Mouse (Mus musculus) megakaryocyte, embryonic 14.5 days (primary cell): Measurements from ENCODE around the gene Lbr.

ENCODE experiments used
- FLI1 ChIP-seq: IDR thresholded peaks from 2 replicates; pipeline ENCODE4 v1.6.1; 2012; ENCODE audit warnings: low read length, inconsistent platforms, mixed read lengths
- GATA1 ChIP-seq: IDR thresholded peaks from 3 replicates; pipeline ENCODE4 v1.6.1; 2012; ENCODE audit warnings: mixed read lengths, low read length, inconsistent platforms, borderline replicate concordance

- TF ChIP-seq GATA1 (no peak), FLI1 (no peak)
Observed at GRCm38 (mm10) chr1:181873086-181873920, 30.5 kb upstream of the Lbr start.
